Mouse (Mus musculus) ZHBTc4 (cell line): ENCODE data around the gene Olfr995.

Source experiments
- DNase-seq: peaks from one replicate; pipeline ENCODE4 v3.0.0-alpha.2; 2011; ENCODE audit warnings: low read depth, low spot score

Gene Olfr995

GRCm38 (mm10) chr2:85443539-85443938, at the start of gene Olfr995:
TSS of gene Olfr995 (minus strand) at chr2:85443639.
- DNase-seq: no peak

- no peak for DNase-seq
Measured at GRCm38 (mm10) chr2:85490396-85490795, 47.0 kb upstream of the Olfr995 start.

- no peak for DNase-seq
Measured at GRCm38 (mm10) chr2:85466801-85467325, 23.4 kb upstream of the Olfr995 start.

GRCm38 (mm10) chr2:85442546-85442945, 893 bp downstream of the Olfr995 start:
- no peak for DNase-seq

- no peak for DNase-seq
Measured at GRCm38 (mm10) chr2:85436351-85436750, 7.1 kb downstream of the Olfr995 start, which contains the start of gene Olfr994. TSS of gene Olfr994 (minus strand) at chr2:85436451.

GRCm38 (mm10) chr2:85425893-85426292, 17.5 kb downstream of the Olfr995 start:
- no peak for DNase-seq

GRCm38 (mm10) chr2:85414777-85415176, 28.7 kb downstream of the Olfr995 start, which contains the start of gene Olfr993:
TSS of gene Olfr993 (minus strand) at chr2:85414877.
- DNase-seq: no peak

GRCm38 (mm10) chr2:85409369-85409768, 34.1 kb downstream of the Olfr995 start, which contains the start of gene Olfr992:
TSS of gene Olfr992 (minus strand) at chr2:85409469.
- DNase-seq: no peak
